Mouse (Mus musculus): ENCODE data around the gene As3mt.
"Not testable (repeated sequence)": the region's sequence is repeated elsewhere in the genome, so short reads cannot be mapped to it uniquely, and the experiment has no call there.

Gene As3mt

GRCm38 (mm10) chr19:46777928-46778680, 70.8 kb downstream of the As3mt start:
- in situ Hi-C loops (cut with MboI, MseI) = no loop called here

GRCm38 (mm10) chr19:46779130-46779529, 71.9 kb downstream of the As3mt start:
- in situ Hi-C loops (cut with MboI, MseI) = not testable (repeated sequence)

GRCm38 (mm10) chr19:46784038-46784437, 76.8 kb downstream of the As3mt start:
- in situ Hi-C loops (cut with MboI, MseI) = no loop called here

- in situ Hi-C loops (cut with MboI, MseI) = no loop called here
Measured at GRCm38 (mm10) chr19:46784502-46784901, 77.2 kb downstream of the As3mt start.

GRCm38 (mm10) chr19:46785633-46786032, 78.4 kb downstream of the As3mt start:
- in situ Hi-C loops (cut with MboI, MseI) = no loop called here

GRCm38 (mm10) chr19:46789782-46790181, 82.5 kb downstream of the As3mt start:
- in situ Hi-C loops (cut with MboI, MseI) = no loop called here

Data from T-helper 1 cell (primary cell).